13 mouse cellular contexts compared by ENCODE assay signal in the genomic region with DNA sequence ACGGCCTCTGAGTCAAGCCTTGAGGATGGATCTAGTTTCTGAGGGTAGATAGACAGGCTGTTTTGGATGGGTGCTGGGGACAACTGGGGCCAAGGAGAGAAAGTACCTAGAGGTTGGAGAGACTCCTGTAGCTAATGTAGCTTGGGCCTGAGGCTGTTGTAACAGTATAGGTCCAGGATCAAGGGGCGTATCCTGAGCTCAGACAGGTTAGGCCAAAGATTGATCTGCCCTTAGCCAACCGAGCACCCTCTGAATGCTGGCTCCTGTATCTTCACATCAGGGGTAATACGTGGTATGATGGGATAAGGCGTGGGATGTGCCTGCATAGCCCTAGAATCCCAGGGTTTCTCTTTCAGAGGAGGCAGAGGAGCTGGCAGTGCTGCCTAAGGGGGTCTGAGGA.
"Had no signal": no experiment of that assay in that cellular context is flagged by ENCODE, and none has a peak within 500 bp of the region (broad histone marks: within the 10 kb centered on the region; RNA-seq: fewer than 3 reads in every experiment).

No protein-coding gene starts in this region.

- H3K36me3 ChIP-seq: liver, embryonic 15.5 days; midbrain, embryonic 12.5 days; neural tube, embryonic 13.5 days; stomach, embryonic 15.5 days had no signal

- H3K4me2 ChIP-seq: liver, embryonic 15.5 days; lung, embryonic 14.5 days; midbrain, embryonic 12.5 days; neural tube, embryonic 13.5 days; stomach, embryonic 15.5 days had no signal

- H3K4me3 ChIP-seq: layer of hippocampus, adult 2 months; liver, embryonic 15.5 days; midbrain, embryonic 12.5 days; neural tube, embryonic 13.5 days; stomach, embryonic 15.5 days had no signal

- H3K9me3 ChIP-seq: liver, embryonic 15.5 days; midbrain, embryonic 12.5 days; neural tube, embryonic 13.5 days; stomach, embryonic 15.5 days had no signal

- ATAC-seq: midbrain, embryonic 16.5 days had no signal

- H3K27ac ChIP-seq: layer of hippocampus, adult 2 months; midbrain, embryonic 12.5 days; neural tube, embryonic 13.5 days had no signal

- DNase-seq: kidney, adult 18-20 months; left cerebral cortex, postnatal 4 days; lung, embryonic 14.5 days; lung, postnatal 10 days; retina, postnatal 1 day; right cerebral cortex, postnatal 4 days; spleen, adult 18-20 months had no signal

- H3K9ac ChIP-seq: liver, embryonic 15.5 days; lung, embryonic 14.5 days; midbrain, embryonic 12.5 days; neural tube, embryonic 13.5 days; stomach, embryonic 15.5 days had no signal

- H3K27me3 ChIP-seq: liver, embryonic 15.5 days; midbrain, embryonic 12.5 days; neural tube, embryonic 13.5 days; stomach, embryonic 15.5 days had no signal
